Mouse (Mus musculus) gastrocnemius, postnatal 10 days (tissue): ENCODE measurements around the gene Olfr1425. TPM values are rescaled to one million over a fixed set of nuclear protein-coding genes. Genes with fewer than 3 reads are reported as not detected.
"Not testable (repeated sequence)": the region's sequence is repeated elsewhere in the genome, so short reads cannot be mapped to it uniquely, and the experiment has no call there.

Experiments
- DNase-seq: peaks from one replicate; pipeline ENCODE4 v3.0.0; 2021; ENCODE audit warnings: mixed read lengths
- long read RNA-seq, 2 experiments: library from polyadenylated mRNA; stranded (forward); transcript quantifications; one replicate each; pipeline ENCODE4 v2.0.0; 2021
- total RNA-seq, 2 experiments: library from RNA; stranded (reverse); gene quantifications; 2 replicates each; pipeline ENCODE4 v1.2.3; 2021

The Olfr1425 gene
- not detected for total RNA-seq
- long read RNA-seq, experiment 1, result 0 reads
- long read RNA-seq, experiment 2, result 0 reads

- not testable (repeated sequence) for DNase-seq
Observed at GRCm38 (mm10) chr19:12077631-12078030, at the start of gene Olfr1425. Gene Olfr1425 (minus strand): TSS chr19:12077731.

GRCm38 (mm10) chr19:12123103-12123502 lies 45.6 kb upstream of the Olfr1425 start, which contains the start of gene Olfr76:
Gene Olfr76 (minus strand): TSS chr19:12123203.
- DNase-seq, result no peak

- DNase-seq, result no peak
Observed at GRCm38 (mm10) chr19:12116464-12116863, 38.9 kb upstream of the Olfr1425 start.

DNA sequence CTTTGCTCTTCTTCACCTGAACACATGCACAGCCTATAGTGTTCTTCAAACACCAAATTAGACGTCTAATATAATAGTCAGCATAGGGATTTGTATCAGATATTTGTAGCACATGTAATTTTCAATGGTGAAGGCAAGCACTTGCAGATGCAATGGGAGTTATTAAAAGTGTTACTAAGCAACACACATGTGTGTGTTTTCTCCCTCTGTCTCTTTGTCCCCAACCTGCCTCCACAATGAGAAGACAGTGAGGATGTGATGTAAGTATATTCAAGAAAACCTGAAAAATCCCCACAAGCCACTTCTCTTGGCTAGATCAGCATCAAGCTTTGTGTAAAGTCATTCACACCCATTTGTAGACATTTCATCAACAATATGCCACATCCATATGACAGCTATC lies 38.3 kb upstream of the Olfr1425 start, which contains the start of gene Olfr1428:
Gene Olfr1428, minus strand, starts transcription at position 101 of the 400 bp plus-strand sequence.
- DNase-seq, result no peak

GRCm38 (mm10) chr19:12113807-12114206 lies 36.3 kb upstream of the Olfr1425 start:
- DNase-seq, result no peak

DNA sequence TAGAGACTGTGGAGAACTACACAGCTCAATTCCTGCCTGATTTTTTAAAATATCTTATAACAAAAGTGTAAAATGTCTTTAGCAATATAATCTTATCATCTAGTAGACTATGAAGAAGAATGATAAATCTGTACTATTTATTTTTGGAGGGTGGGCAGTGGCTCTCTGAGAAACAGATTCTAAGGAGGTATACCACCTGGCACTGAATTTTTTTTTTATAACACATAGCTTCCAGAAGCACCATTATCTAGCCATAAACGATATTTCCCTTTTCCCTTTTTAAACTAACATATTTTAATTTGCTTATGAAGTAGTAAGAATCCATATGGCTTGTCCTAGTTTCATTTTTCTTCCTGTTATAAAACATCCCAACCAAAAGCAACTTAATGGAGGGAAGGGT lies 27.0 kb upstream of the Olfr1425 start:
- no peak for DNase-seq

DNA sequence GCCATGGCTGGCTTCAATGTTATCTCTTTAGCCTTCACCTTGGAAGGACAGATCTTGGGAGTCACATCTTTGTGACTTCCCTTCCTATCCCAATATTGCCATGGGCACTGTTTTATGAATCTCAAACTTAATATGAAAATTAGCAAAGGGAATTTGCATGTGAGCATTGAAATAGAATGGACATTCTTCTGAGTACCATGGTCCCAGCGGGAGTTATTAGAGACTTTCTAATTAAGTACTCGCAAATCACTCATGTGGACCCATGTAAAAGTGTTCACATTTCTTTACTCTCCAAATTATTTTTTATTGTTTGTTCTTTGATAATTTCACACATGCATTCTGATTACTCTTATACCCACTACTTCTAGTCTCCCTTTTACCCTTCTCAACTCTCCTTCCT lies 25.7 kb upstream of the Olfr1425 start, which contains the start of gene Olfr1427:
Gene Olfr1427, minus strand, starts transcription at position 101 of the 400 bp plus-strand sequence.
- no peak for DNase-seq

GRCm38 (mm10) chr19:12091913-12092312 lies 14.4 kb upstream of the Olfr1425 start, which contains the start of gene Olfr1426:
Gene Olfr1426 (minus strand): TSS chr19:12092013.
- DNase-seq, result no peak

DNA sequence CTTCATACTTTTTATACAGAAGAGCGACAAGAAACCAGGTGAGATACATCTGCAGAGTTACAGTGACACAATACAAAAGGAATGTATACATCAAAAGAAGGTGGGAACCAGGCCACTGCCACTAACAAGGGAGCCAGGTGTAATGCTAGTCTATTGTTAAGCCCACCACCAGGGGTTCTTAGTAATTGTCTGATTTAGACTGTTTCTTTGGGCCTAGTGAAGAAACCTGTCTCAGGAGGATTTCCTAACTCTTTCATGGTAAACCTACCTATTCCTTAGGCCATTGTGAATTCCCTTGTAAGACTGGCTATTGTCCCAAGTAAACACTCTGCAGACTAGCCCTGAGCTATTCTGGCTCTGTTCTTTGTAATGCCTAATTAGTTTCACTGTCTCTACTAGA lies 8.0 kb downstream of the Olfr1425 start:
- DNase-seq, result not testable (repeated sequence)

DNA sequence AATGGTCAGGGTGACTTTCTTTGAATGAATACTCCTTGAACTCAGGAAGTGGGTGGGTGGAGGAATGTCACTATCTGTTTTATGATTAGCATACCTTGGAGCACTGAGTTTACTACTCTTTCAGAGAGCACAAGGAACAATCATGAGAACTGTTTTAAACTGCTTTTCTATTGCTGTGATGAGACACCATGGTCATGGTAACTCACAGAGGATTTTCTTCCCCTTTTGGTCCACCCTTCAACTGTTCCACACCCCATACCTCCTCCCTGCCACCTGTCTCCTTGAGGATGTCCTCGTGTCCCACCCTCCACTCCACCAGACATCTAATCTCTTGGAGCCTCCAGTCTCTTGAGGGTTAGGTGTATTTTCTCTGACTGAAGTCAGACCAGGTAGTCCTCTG lies 9.7 kb downstream of the Olfr1425 start:
- not testable (repeated sequence) for DNase-seq

DNA sequence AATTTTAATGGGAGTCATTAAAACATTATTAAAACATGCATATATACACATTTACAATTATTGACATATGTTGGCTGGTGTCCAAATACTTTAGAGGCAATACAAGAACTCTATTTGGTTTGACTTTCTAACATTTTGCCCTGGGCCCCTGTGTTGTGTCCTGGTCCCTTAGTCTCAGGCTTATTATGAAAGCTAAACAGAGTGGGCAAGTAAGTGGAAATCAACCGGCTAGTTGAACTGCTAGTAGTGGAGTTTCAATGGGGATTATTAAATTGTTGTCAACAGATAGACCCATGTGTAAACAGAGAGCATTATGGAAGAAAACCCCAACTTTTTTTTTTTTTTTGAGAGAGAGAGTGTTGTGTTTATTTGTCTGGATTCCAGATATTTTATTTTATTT lies 14.9 kb downstream of the Olfr1425 start, which contains the start of gene Olfr1424:
Gene Olfr1424, minus strand, starts transcription at position 101 of the 400 bp plus-strand sequence.
- not testable (repeated sequence) for DNase-seq

GRCm38 (mm10) chr19:12043163-12043562 lies 34.4 kb downstream of the Olfr1425 start:
- no peak for DNase-seq

GRCm38 (mm10) chr19:12041217-12041616 lies 36.3 kb downstream of the Olfr1425 start, which contains the start of gene Olfr1423:
Gene Olfr1423 (minus strand): TSS chr19:12041317.
- no peak for DNase-seq

- DNase-seq, result no peak
Observed at GRCm38 (mm10) chr19:12037727-12038126, 39.8 kb downstream of the Olfr1425 start.

DNA sequence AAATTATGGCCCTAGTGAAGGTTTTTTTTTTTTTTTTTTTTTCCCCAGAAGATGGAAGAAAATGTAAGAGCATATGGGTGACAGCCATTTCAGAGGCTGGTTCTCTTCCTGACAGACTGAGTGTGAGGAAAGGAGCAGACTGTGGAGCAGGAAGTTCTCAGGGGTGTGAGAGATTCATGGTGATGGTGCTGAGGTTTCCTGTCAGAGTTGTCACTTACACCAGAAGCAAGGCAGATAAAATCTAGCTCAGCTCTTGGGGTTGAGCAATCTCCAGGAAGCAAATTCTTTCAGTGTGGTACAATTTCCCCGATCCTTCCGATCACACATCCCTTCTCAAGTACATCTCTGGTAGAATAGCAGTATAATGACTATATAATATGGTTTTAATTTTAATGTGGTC lies 50.9 kb downstream of the Olfr1425 start:
- no peak for DNase-seq

- DNase-seq, result no peak
Observed at GRCm38 (mm10) chr19:12025333-12025732, 52.2 kb downstream of the Olfr1425 start.

- DNase-seq, result no peak
Observed at GRCm38 (mm10) chr19:12024149-12024548, 53.4 kb downstream of the Olfr1425 start.

Other genes starting within 250 kb of the Olfr1425 start
- gene Olfr1417, start 238.5 kb downstream of the Olfr1425 start, total RNA-seq, result not detected
- gene Olfr1418, start 216.7 kb downstream of the Olfr1425 start, total RNA-seq, result not detected
- not detected for gene Olfr1419, start 202.6 kb downstream of the Olfr1425 start, total RNA-seq
- gene Olfr1420, start 191.2 kb downstream of the Olfr1425 start, total RNA-seq, result not detected
- gene Patl1, start 165.3 kb downstream of the Olfr1425 start, total RNA-seq, result 10 to 100 TPM; 25.1 to 28.3 TPM
- gene Osbp, start 111.8 kb downstream of the Olfr1425 start, total RNA-seq, result 10 to 100 TPM; 77.5 to 77.9 TPM
- not detected for gene Olfr1423, start 36.4 kb downstream of the Olfr1425 start, total RNA-seq
- not detected for gene Olfr1424, start 15.0 kb downstream of the Olfr1425 start, total RNA-seq
- gene Olfr1426, start 14.3 kb upstream of the Olfr1425 start, total RNA-seq, result not detected
- not detected for gene Olfr1427, start 25.6 kb upstream of the Olfr1425 start, total RNA-seq
- gene Olfr1428, start 38.2 kb upstream of the Olfr1425 start, total RNA-seq, result not detected
- gene Olfr76, start 45.5 kb upstream of the Olfr1425 start, total RNA-seq, result not detected
- gene Olfr1555-ps1, start 92.4 kb upstream of the Olfr1425 start, total RNA-seq, result not detected
- not detected for gene Olfr1431, start 122.9 kb upstream of the Olfr1425 start, total RNA-seq
- gene Olfr1432, start 154.9 kb upstream of the Olfr1425 start, total RNA-seq, result not detected
- gene Olfr262, start 163.9 kb upstream of the Olfr1425 start, total RNA-seq, result not detected
- not detected for gene Olfr235, start 183.3 kb upstream of the Olfr1425 start, total RNA-seq
- not detected for gene Olfr1434, start 202.1 kb upstream of the Olfr1425 start, total RNA-seq
- not detected for gene Olfr1436, start 221.4 kb upstream of the Olfr1425 start, total RNA-seq
- gene Olfr1437, start 247.4 kb upstream of the Olfr1425 start, total RNA-seq, result not detected